Mouse (Mus musculus) testis, adult 2 months (tissue): ENCODE measurements at regions not wholly inside any gene's neighbourhood (a gene's known extent, or its start where the extent isn't known, plus 50 kb on each side); places are given as distances from the start of the nearest gene placed in this dataset.

Experiments used
- CTCF ChIP-seq: fragments of 200-500 bp; IDR thresholded peaks from 2 replicates; pipeline ENCODE4 v1.5.1; 2012; ENCODE audit warnings: low read depth, mild to moderate bottlenecking, inconsistent platforms, low read length, moderate library complexity; ENCODE audit not compliant: control insufficient read depth, insufficient read depth, insufficient replicate concordance
- POLR2A ChIP-seq: fragments of 200-500 bp; IDR thresholded peaks from 2 replicates; pipeline ENCODE4 v1.6.1; 2012; ENCODE audit warnings: low read depth, mild to moderate bottlenecking, inconsistent platforms, low read length, moderate library complexity; ENCODE audit not compliant: control insufficient read depth

DNA sequence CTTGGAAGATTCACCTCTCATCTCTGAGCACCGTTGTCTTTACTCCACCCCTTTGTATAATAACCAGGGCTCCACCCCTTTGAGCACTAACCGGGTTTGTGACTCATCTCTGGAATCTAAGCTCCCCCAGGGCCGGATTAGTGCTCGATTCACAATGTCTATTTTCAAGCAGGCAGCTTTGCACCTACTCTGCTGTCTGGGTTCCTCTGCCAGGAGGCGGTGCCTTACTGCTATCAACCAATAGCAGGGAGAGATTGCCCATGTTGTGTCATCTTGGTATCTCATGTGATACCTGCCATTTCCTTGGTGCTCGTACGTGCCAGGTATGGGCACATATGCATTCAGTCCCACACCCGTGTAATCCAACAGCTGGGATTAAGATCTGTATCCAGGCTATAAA is 285.3 kb downstream of the 4933412E24Rik start:
- TF ChIP-seq POLR2A (no peak), CTCF (no peak)
